Mouse (Mus musculus): ENCODE measurements around the gene Rpl23a.

GRCm38 (mm10) chr11:78134344-78134743 is 49.0 kb downstream of the Rpl23a start:
- no peak for TF ChIP-seq MAZ (IDR thresholded peaks at IDR 0.05; ENCODE audit: low read depth, low read length)
- no peak for TF ChIP-seq USF2 (IDR thresholded peaks at IDR 0.05; ENCODE audit: borderline replicate concordance in 1 of 2, insufficient read depth in 1 of 2, low read depth in 1 of 2, low read length in 2 of 2)
- no peak for TF ChIP-seq CTCF (IDR thresholded peaks at IDR 0.05 in 2 of 3, conservative IDR thresholded peaks at IDR 0.05 in 1 of 3; ENCODE audit: control insufficient read depth in 1 of 3, insufficient read depth in 1 of 3, low read depth in 2 of 3, low read length in 3 of 3, poor library complexity in 1 of 3, severe bottlenecking in 1 of 3)
- no peak for TF ChIP-seq GABPA (IDR thresholded peaks at IDR 0.05; ENCODE audit: low read depth, low read length)
- TF ChIP-seq CHD1 (IDR thresholded peaks at IDR 0.05; ENCODE audit: low read depth, low read length) = no peak
